Mouse (Mus musculus): ENCODE data around the gene Slc35a1. TPM values are rescaled to one million over a fixed set of nuclear protein-coding genes. Genes with fewer than 3 reads are reported as not detected.
A peak's percentile ranks its signal among the peaks of the same experiment; 100 is the strongest.

The Slc35a1 gene
- polyA plus RNA-seq, 1 experiment from 2014 or later, result 41.8 TPM

DNA sequence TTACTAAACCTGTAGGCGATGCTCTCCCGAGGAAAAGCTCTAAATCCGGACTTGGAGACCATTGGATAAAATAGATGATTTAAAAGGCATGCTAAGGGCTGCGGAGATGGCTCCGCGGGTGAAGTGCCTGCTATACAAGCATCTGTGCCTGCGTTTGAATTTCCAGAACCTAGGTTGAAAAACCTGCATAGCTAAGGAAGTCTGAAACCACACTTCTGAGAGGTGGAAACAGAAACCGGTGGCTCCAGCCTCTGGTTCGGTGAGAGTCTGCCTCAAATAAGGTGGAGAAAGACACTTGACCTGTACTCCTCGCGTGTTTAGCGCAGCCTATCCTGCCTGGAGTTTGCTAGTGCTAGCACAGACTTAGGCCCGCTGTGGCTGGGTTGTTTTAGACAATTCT lies 71.9 kb downstream of the Slc35a1 start:
- Histone ChIP-seq H3K36me3 (ENCODE audit: control insufficient read depth, insufficient read depth, low read length) (0 out of 2 replicates have a peak, but pooled peaks cover 2% of the 10 kb centered on the region), H3K9me3 (ENCODE audit: control insufficient read depth, low read length) (no peaks in the 10 kb centered on the region), H3K4me2 (ENCODE audit: low read length) (peak overlapping the region; percentile 87), H3K4me1 (ENCODE audit: control insufficient read depth, insufficient read depth, low read length) (peaks cover 22% of the 10 kb centered on the region), H3K27ac (replicated peaks; ENCODE audit: low read depth, low read length) (peak overlapping the region; percentile 91), H3K4me3 (replicated peaks; ENCODE audit: low read depth, low read length) (peak overlapping the region; percentile 80), H3K27me3 (ENCODE audit: control insufficient read depth, insufficient read depth, low read length) (no peaks in the 10 kb centered on the region), H3K9ac (replicated peaks; ENCODE audit: low read length) (peak overlapping the region; percentile 82)
- WGBS, result 2% methylated on average over 13 of the region's 13 CpGs
- peak; percentile 49 for DNase-seq
- peak; percentile 35; the same call in 1 of the 2 replicates for ATAC-seq (ENCODE audit: low FRiP score, low TSS enrichment)

DNA sequence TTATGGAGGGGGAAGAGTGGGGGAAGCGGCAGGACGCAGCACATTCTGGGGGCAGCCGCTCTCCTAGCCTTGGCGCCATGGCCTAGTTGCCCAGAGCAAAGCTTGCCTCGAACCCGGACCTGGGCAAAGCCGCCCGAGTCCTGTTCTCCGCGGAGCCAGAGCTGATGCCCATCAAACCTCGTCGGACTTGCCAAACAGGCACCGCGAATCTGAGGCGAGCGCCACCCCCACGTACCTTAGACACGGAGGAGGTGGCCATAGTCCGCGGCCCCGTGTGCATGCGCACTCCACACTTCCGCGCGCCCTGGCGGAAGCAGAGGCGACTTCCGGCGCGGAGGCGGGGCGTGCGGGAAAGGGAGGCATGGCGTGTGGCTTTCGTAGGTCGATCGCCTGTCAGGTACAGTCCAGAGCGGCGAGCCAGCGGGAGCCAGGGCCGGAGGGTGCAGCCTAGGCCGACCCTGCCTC lies 72.6 kb downstream of the Slc35a1 start, which contains the start of the genes Orc3 and Rars2:
TSS of gene Orc3 (minus strand) at position 315 of the 465 bp plus-strand sequence.
TSS of gene Rars2 (plus strand) at position 328 of the 465 bp plus-strand sequence.
- Histone ChIP-seq H3K27me3 (ENCODE audit: control insufficient read depth, insufficient read depth, low read length) (no peaks in the 10 kb centered on the region), H3K4me3 (replicated peaks; ENCODE audit: low read depth, low read length) (peak within 1 kb of the TSS; percentile 80), H3K4me2 (ENCODE audit: low read length) (peak within 1 kb of the TSS; percentile 87), H3K27ac (replicated peaks; ENCODE audit: low read depth, low read length) (peak within 1 kb of the TSS; percentile 91), H3K4me1 (ENCODE audit: control insufficient read depth, insufficient read depth, low read length) (peaks cover 22% of the 10 kb centered on the region), H3K9me3 (ENCODE audit: control insufficient read depth, low read length) (no peaks in the 10 kb centered on the region), H3K9ac (replicated peaks; ENCODE audit: low read length) (peak within 1 kb of the TSS; percentile 82), H3K36me3 (ENCODE audit: control insufficient read depth, insufficient read depth, low read length) (peaks cover 4% of the 10 kb centered on the region)
- ATAC-seq (ENCODE audit: low FRiP score, low TSS enrichment) (peak; percentile 98), DNase-seq (peak; percentile 96)
- under 1% methylated on average over 42 of the region's 42 CpGs for WGBS

DNA sequence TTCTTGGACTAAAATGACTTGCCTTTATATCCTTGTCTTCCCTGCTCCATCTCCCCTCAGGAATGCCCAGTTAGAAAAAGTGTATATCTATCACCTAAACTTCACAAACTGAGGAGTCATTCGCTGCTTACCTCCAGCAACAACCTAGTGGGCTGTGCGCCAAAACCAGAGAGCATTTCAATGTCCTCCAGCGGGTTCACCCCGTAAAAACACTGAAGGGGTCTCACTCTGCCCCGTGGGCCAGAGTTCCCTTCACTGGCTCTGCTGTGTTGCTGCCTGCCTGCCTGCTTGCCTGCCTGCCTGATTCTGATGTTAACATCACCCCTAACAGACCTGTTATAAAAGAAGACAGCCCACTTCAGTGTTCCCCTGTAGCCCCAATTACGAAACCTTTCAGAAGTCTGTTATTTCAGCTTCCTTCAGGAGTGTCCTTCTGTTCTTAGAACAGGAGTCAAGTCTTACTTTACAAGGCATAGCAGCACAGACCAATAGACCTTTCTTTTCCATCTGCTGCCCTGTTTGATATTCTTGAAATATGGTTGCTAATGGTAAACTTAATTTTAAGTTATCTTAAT lies 73.6 kb downstream of the Slc35a1 start:
- 79% methylated on average over 6 of the region's 6 CpGs for WGBS
- no peaks in the 10 kb centered on the region for H3K9me3 ChIP-seq (ENCODE audit: control insufficient read depth, low read length)
- peak overlapping the region; percentile 82 for H3K9ac ChIP-seq (replicated peaks; ENCODE audit: low read length)
- H3K27me3 ChIP-seq (ENCODE audit: control insufficient read depth, insufficient read depth, low read length), result no peaks in the 10 kb centered on the region
- no peak overlapping the region for H3K27ac ChIP-seq (replicated peaks; ENCODE audit: low read depth, low read length)
- peak overlapping the region; percentile 80 for H3K4me3 ChIP-seq (replicated peaks; ENCODE audit: low read depth, low read length)
- DNase-seq, result no peak
- no peak for ATAC-seq (ENCODE audit: low FRiP score, low TSS enrichment)
- H3K36me3 ChIP-seq (ENCODE audit: control insufficient read depth, insufficient read depth, low read length), result peaks cover 11% of the 10 kb centered on the region
- peak overlapping the region; percentile 87 for H3K4me2 ChIP-seq (ENCODE audit: low read length)
- peaks cover 22% of the 10 kb centered on the region for H3K4me1 ChIP-seq (ENCODE audit: control insufficient read depth, insufficient read depth, low read length)

Other genes with a start within 250 kb of the Slc35a1 start
- 86.8 and 102 TPM in 2 replicates for gene Akirin2, start 136.5 kb downstream of the Slc35a1 start, polyA plus RNA-seq (2014; fragmentation: Nextera tagmentation; extraction: Ambion mirVana)
- 95.2 and 118 TPM in 2 replicates for gene Orc3, start 72.5 kb downstream of the Slc35a1 start, polyA plus RNA-seq (2014; fragmentation: Nextera tagmentation; extraction: Ambion mirVana)
- gene Rars2, start 72.5 kb downstream of the Slc35a1 start, polyA plus RNA-seq (2014; fragmentation: Nextera tagmentation; extraction: Ambion mirVana), result 48.2 and 59.5 TPM in 2 replicates
- 1.4 and 1.7 TPM in 2 replicates for gene Cfap206, start 42.8 kb upstream of the Slc35a1 start, polyA plus RNA-seq (2014; fragmentation: Nextera tagmentation; extraction: Ambion mirVana)
- not detected in 2 replicates for gene Gm136, start 68.8 kb upstream of the Slc35a1 start, polyA plus RNA-seq (2014; fragmentation: Nextera tagmentation; extraction: Ambion mirVana)
- gene Smim8, start 91.0 kb upstream of the Slc35a1 start, polyA plus RNA-seq (2014; fragmentation: Nextera tagmentation; extraction: Ambion mirVana), result 50.9 and 56.0 TPM in 2 replicates
- 39.6 and 52.8 TPM in 2 replicates for gene Zfp292, start 195.5 kb upstream of the Slc35a1 start, polyA plus RNA-seq (2014; fragmentation: Nextera tagmentation; extraction: Ambion mirVana)
- gene Cga, start 206.3 kb upstream of the Slc35a1 start, polyA plus RNA-seq (2014; fragmentation: Nextera tagmentation; extraction: Ambion mirVana), result not detected in 2 replicates

Data from midbrain, embryonic 14.5 days (tissue).